Mouse (Mus musculus) liver, embryonic 14.5 days (tissue): Measurements from ENCODE around the gene Prrt2.

Experiments used
- CTCF ChIP-seq: IDR thresholded peaks from 2 replicates; pipeline ENCODE4 v1.5.1; 2016; ENCODE audit warnings: antibody characterized with exemption, low read depth, control low read depth
- EP300 ChIP-seq: IDR thresholded peaks from 2 replicates; pipeline ENCODE4 v1.6.1; 2016; ENCODE audit warnings: antibody characterized with exemption, low read depth

DNA sequence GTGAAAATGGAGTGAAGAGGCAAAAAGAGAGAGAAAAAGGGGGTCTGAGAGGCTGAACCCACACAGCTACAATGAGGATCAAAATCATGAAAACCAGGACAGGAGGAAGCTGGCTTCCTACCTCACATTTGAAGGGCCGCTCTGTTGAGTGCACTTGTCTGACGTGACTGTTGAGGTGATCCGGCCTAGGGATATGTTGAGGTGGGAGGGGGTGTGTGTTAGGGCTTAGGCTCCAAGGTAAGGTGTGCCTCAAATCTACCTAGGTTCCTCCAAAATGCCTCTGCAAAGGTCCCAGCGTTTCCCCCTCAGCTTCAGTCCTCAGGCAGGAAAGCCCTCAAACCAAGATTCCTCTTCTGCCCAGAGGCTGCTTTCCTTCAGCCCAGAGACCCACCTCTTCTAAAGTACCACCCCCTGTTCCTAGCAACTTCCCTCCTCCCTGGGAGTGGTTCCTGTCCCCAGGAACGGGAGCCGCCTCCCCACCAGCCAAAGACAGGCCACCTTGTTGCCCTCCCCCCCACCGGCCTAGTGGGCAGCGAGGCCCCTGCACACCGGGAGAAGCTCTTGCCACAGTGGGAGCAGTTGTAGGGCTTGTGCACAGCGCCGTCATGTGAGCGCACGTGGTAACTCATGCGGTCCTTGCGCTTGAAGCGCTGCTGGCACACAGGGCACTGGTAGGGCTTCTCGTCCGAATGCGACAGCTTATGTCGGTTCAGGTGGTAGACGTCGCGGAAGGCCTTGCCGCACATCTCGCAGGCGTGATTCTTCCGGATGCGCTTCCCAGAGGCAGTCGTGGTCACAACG is 3.9 kb upstream of the Prrt2 start:
- TF ChIP-seq EP300 (0 out of 2 replicates have a peak, but pooled peaks have one; percentile 10), CTCF (peak; percentile 93)
